Mouse (Mus musculus) midbrain, embryonic 11.5 days (tissue): Measurements from ENCODE around the gene Fam53b. TPM values are rescaled to one million over a fixed set of nuclear protein-coding genes. Genes with fewer than 3 reads are reported as not detected.

Experiments
- ATAC-seq: fragments of 200-750 bp; cut with Nextera tagmentation; 2 replicates; pipeline ENCODE4 v1.8.0; 2017; ENCODE audit warnings: moderate TSS enrichment, moderate library complexity; ENCODE audit not compliant: low FRiP score
- DNase-seq: peaks from one replicate; pipeline ENCODE4 v3.0.0; 2015; ENCODE audit warnings: low spot score; ENCODE audit errors: missing footprints
- H3K27ac ChIP-seq: fragments of 300-500 bp; sonication (generic); 2 replicates; pipeline ENCODE4 v1.5.1; 2014; ENCODE audit warnings: low read depth, low read length
- H3K27me3 ChIP-seq: fragments of 300-500 bp; sonication (generic); 2 replicates; pipeline ENCODE4 v1.6.1; 2014; ENCODE audit warnings: mild to moderate bottlenecking, low read length, moderate library complexity, mixed read lengths; ENCODE audit not compliant: control insufficient read depth, insufficient read depth
- H3K36me3 ChIP-seq: fragments of 300-500 bp; sonication (generic); 2 replicates; pipeline ENCODE4 v1.6.1; 2014; ENCODE audit warnings: mild to moderate bottlenecking, low read length, moderate library complexity, mixed read lengths; ENCODE audit not compliant: control insufficient read depth, insufficient read depth
- H3K4me1 ChIP-seq: fragments of 300-500 bp; sonication (generic); 2 replicates; pipeline ENCODE4 v1.6.1; 2014; ENCODE audit warnings: low read length; ENCODE audit not compliant: control insufficient read depth, insufficient read depth
- H3K4me2 ChIP-seq: fragments of 300-500 bp; sonication (generic); 2 replicates; pipeline ENCODE4 v1.6.1; 2014; ENCODE audit warnings: mild to moderate bottlenecking, moderate library complexity
- H3K4me3 ChIP-seq: fragments of 300-500 bp; sonication (generic); 2 replicates; pipeline ENCODE4 v1.5.1; 2014; ENCODE audit warnings: low read depth, low read length
- H3K9ac ChIP-seq: fragments of 300-500 bp; sonication (generic); 2 replicates; pipeline ENCODE4 v1.6.1; 2014; ENCODE audit warnings: low read length
- H3K9me3 ChIP-seq: fragments of 300-500 bp; sonication (generic); 2 replicates; pipeline ENCODE4 v1.6.1; 2016; ENCODE audit warnings: low read length; ENCODE audit not compliant: control insufficient read depth
- whole genome bisulfite sequencing: fragments of 180-500 bp; shearing (Covaris S2); extraction: QIAGEN DNeasy Blood & Tissue Kit; methylation state at CpG from one replicate; pipeline ENCODE4 v1.1.7; 2014; 5-methylcytosine and 5-hydroxymethylcytosine counted together
- polyA plus RNA-seq: library from polyadenylated mRNA; unstranded; fragments of >200 nt; fragmentation: Nextera tagmentation; extraction: Ambion mirVana; gene quantifications from 2 replicates; pipeline ENCODE4 v1.2.1, GENCODE M21; 2014

Gene Fam53b
- polyA plus RNA-seq, 1 experiment from 2014 or later: 17.5 TPM

DNA sequence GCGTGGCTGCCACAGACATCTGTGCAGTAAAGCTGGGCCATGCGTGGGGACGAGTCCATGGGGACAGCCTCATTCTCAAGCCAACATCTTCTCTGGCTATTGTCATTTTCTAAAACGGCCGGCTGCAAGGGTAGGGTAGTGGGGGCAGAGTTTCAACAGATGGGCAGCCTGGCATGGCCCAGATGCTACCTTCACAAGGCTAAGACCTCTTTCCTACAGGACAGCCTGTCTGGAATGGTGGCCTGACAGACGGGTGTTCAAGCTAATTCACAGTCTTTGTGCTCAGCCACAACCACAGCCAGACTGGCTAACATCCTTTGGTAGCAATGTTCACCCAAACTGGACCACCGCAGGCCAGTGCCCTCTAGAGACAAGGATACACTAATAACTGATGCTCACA, 83.2 kb downstream of the Fam53b start:
- Histone ChIP-seq H3K9ac (no peak overlapping the region), H3K9me3 (no peaks in the 10 kb centered on the region), H3K4me3 (no peak overlapping the region), H3K4me1 (peaks cover 15% of the 10 kb centered on the region), H3K4me2 (no peak overlapping the region), H3K27ac (no peak overlapping the region), H3K36me3 (no peaks in the 10 kb centered on the region), H3K27me3 (no peaks in the 10 kb centered on the region)
- DNase-seq (no peak), ATAC-seq (no peak)
- WGBS: 85% methylated on average over 7 of the region's 7 CpGs

DNA sequence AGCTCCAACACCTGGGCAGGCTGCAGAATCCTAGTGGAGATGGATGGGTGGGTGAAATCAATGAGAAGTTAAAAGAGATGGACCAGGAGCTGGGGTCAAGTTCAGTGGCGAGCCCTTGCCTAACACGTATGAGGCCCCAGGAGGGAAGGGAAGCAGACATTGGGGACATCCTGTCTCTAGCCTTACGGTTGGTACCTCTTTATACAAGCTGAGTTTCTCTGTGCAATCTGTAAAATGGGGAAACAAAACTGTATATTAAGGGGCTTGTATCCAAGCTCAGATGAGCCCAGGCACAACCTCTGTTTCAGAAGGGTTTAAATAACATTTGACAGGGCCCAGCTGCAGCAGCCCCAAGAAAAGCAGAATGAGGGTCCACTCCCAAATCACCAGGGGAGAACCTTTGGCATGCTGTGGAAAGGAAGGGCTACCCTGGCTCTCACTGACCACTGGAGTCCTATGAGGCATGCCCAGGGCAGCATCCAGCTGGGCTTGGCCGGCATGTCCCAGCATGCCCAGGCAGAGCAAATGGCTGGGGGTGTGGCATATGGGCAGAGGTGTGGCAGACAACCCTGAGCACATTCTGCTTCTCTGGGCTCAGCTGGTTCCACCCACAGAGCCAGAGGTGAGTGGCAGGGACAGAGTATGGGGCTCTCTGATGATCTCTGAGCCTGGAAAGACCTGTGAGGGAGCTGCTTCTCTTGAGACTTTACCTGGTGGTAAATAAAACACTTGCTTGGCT, 84.4 kb downstream of the Fam53b start:
- Histone ChIP-seq H3K27ac (no peak overlapping the region), H3K27me3 (no peaks in the 10 kb centered on the region), H3K36me3 (no peaks in the 10 kb centered on the region), H3K9me3 (no peaks in the 10 kb centered on the region), H3K4me3 (no peak overlapping the region), H3K9ac (no peak overlapping the region), H3K4me2 (no peak overlapping the region), H3K4me1 (peaks cover 15% of the 10 kb centered on the region)
- DNase-seq: no peak
- no peak for ATAC-seq
- 78% methylated on average over 4 of the region's 4 CpGs for WGBS

DNA sequence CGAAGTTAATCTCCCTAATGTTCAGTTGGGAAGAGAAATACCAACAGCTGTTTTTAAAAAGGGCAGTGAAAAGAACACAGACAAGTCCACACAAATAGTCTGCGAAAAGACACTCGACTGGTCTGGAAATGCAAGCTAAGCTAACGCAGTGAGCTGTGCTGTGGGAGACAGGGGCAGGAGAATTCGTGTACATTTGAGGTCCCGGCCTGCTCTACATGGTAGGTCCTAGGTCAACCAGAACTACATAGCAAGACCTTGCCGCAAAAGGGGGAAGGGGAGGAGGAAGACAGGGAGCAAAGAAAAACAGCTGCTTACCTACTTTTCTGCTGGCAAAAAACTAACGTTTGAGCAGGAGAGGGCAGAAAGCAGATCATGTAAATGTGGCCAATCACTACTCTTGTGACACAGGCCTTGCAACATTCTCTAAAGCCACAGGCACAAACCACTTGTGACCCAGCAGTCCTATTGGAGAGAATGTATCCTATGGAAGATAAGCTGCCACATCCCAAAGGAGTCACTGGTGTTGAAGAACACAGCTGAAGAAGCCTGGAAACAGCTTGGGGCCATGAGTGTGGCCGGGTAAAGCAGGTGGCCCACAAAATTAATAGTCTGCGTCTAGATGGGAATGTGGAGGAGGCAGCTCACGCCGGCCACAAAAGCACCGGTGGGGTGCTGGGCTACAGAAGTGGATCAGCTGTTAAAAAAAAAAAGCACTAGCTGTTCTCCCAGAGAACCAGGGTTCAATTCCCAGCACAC, 87.4 kb downstream of the Fam53b start:
- no peak overlapping the region for H3K4me3 ChIP-seq
- no peak overlapping the region for H3K9ac ChIP-seq
- DNase-seq (no peak), ATAC-seq (no peak)
- H3K9me3 ChIP-seq: no peaks in the 10 kb centered on the region
- H3K4me2 ChIP-seq: no peak overlapping the region
- no peak overlapping the region for H3K27ac ChIP-seq
- no peaks in the 10 kb centered on the region for H3K27me3 ChIP-seq
- H3K4me1 ChIP-seq: peaks cover 4% of the 10 kb centered on the region; the same call in 1 of the 2 replicates
- H3K36me3 ChIP-seq: no peaks in the 10 kb centered on the region
- 85% methylated on average over 13 of the region's 13 CpGs for WGBS

DNA sequence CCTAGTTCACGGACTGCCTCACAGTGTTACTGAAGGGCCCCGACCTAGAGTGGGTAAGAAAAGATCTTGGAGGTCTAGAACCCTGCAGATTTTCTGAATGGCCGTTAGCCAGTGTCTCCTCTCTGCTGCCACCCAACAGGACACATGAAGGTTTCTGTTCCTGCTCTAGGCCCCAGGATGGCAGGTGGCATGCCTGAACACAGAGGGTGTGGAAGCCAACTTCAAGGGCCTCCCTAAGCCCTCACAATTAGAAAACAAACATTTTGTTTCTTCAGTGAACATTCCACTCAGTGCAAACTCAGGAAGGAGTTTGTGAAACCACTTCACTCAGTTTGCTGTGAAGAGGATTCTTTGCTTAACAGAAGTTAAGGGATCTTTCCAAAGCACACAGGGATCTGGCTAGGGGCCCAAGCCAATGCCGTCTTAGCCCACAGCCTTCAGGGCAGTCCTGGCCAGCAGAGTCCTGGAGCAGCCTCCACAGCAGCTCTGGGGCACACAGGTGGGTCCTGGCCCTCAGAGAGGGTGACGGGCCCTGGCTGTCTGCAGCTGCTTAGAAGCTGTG, 89.1 kb downstream of the Fam53b start:
- WGBS: 90% methylated on average over 5 of the region's 5 CpGs
- DNase-seq (no peak), ATAC-seq (no peak)
- Histone ChIP-seq H3K9me3 (no peaks in the 10 kb centered on the region), H3K27me3 (no peaks in the 10 kb centered on the region), H3K36me3 (no peaks in the 10 kb centered on the region), H3K9ac (no peak overlapping the region), H3K4me3 (no peak overlapping the region), H3K27ac (no peak overlapping the region), H3K4me2 (no peak overlapping the region), H3K4me1 (peaks cover 4% of the 10 kb centered on the region)

DNA sequence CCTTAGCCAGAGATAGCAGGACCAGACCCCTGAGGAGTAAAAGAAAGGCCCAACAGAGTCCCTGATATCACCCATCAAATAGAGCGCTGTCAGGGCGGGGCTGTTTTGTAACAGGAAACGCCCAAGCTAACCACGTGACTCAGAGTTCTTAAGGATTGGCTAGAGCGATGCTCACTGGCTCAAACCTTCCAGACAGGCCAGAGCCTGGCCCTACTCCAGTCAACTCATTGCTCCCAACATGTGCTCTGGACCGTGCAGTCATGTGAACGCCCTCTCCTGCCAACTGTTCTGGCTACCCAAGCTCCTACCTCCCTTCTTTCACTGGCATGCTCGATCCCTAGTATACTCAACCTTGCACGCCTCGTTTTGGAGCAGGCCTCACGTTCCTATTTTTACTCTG, 89.8 kb downstream of the Fam53b start:
- ATAC-seq: no peak

DNA sequence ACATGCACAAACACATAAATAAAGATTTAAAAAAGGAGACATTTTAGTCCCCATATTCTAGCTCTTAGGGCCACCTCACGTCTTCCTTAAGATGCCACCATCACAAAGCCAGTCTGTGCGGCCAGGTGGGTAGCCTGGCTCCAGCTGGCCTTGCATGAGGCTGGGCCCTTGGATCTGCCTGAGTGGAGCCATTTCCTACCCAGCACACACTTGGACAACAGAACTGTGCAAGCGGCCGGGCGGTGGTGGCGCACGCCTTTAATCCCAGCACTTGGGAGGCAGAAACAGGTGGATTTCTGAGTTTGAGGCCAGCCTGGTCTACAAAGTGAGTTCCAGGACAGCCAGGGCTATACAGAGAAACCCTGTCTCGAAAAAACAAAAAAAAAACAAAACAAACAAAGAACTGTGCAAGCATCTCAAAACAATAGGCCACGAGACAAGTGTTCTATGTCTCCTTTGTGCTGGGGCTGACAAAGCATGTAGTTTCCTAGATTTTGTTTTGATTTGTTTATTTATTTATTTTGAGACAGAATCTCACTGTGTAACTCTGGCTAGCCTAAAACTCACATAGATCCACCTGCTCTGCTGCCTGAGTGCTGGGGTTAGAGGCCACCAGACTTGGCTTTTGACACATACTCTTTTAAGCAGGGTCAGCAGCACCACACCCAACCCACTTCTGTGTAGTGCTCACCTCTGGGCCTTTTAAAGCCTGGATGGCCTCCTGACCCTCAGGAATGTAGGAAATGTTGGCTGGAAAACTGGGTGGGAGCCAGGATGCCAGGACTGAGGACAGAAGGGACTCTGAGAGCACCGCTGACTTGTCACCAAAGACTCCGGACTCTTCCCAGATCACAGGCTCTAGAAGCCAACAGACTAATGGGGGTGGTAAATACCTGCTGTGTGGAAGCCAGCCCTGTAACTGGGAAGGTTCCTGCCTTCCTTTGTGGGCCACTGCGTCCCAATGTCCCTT, 91.0 kb downstream of the Fam53b start:
- Histone ChIP-seq H3K4me1 (peaks cover 4% of the 10 kb centered on the region), H3K36me3 (no peaks in the 10 kb centered on the region), H3K9ac (no peak overlapping the region), H3K4me3 (no peak overlapping the region), H3K27me3 (no peaks in the 10 kb centered on the region), H3K4me2 (no peak overlapping the region), H3K9me3 (no peaks in the 10 kb centered on the region), H3K27ac (no peak overlapping the region)
- WGBS: 90% methylated on average over 12 of the region's 12 CpGs
- ATAC-seq: no peak
- no peak for DNase-seq

More for the DNA sequence above, 89.8 kb downstream of the Fam53b start:
- no peak overlapping the region for H3K4me2 ChIP-seq
- H3K27me3 ChIP-seq: no peaks in the 10 kb centered on the region
- no peak overlapping the region for H3K9ac ChIP-seq
- peaks cover 4% of the 10 kb centered on the region for H3K4me1 ChIP-seq
- WGBS: 92% methylated on average over 11 of the region's 11 CpGs
- H3K36me3 ChIP-seq: no peaks in the 10 kb centered on the region
- no peak overlapping the region for H3K27ac ChIP-seq
- H3K4me3 ChIP-seq: no peak overlapping the region
- no peaks in the 10 kb centered on the region for H3K9me3 ChIP-seq
- no peak for DNase-seq

DNA sequence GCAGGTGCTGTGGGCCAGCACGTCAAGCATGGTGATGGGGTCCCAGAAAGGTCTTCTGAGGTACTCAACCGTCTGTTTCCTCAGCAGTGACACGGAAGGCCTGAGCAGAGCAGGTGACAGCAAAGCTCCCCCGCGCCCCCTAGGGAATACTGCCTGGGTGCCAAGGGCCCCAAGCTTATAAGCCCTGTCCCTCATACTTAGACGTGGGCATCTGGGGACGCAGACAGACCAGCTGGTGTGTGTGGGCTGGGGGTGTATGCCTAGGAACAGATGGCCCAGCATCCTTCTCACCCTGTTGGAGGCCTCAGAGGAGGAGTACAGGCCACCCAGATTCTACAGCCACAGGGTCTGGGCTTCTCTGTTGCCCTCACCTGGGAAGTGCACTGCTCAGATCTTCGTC, 93.1 kb downstream of the Fam53b start:
- no peaks in the 10 kb centered on the region for H3K36me3 ChIP-seq
- H3K9me3 ChIP-seq: no peaks in the 10 kb centered on the region
- WGBS: 86% methylated on average over 8 of the region's 8 CpGs
- H3K4me1 ChIP-seq: peaks cover 4% of the 10 kb centered on the region
- no peaks in the 10 kb centered on the region for H3K27me3 ChIP-seq
- no peak for DNase-seq
- no peak overlapping the region for H3K4me2 ChIP-seq
- ATAC-seq: no peak
- H3K27ac ChIP-seq: no peak overlapping the region
- H3K4me3 ChIP-seq: no peak overlapping the region
- no peak overlapping the region for H3K9ac ChIP-seq

DNA sequence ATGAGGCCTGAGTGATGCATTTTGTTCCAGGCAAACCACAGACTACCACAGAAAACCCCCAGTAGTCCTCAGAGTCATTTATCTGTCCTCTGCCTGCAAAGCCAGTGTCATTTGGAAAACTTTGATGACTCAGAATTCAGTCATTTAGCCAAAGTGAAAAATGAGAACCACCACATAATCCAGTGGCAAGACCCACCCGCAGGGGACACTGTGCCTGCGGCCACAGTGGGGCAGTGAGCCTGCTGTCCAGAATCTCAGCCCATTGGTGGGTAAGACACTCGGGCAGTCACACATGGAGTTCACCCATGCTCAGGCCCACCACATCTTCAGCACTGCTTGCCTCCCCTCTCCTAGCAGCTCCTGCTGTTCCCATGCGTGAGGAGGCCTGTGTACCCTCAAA, 94.1 kb downstream of the Fam53b start:
- WGBS: 92% methylated on average over 4 of the region's 4 CpGs
- H3K4me1 ChIP-seq: peaks cover 4% of the 10 kb centered on the region
- DNase-seq (no peak), ATAC-seq (no peak)
- peaks cover 4% of the 10 kb centered on the region; the same call in 1 of the 2 replicates for H3K36me3 ChIP-seq
- no peak overlapping the region for H3K9ac ChIP-seq
- no peak overlapping the region for H3K4me2 ChIP-seq
- H3K4me3 ChIP-seq: no peak overlapping the region
- no peaks in the 10 kb centered on the region for H3K9me3 ChIP-seq
- H3K27ac ChIP-seq: no peak overlapping the region
- no peaks in the 10 kb centered on the region for H3K27me3 ChIP-seq
